Mouse (Mus musculus): ENCODE data around the gene Mgll. TPM values are rescaled to one million over a fixed set of nuclear protein-coding genes. Genes with fewer than 3 reads are reported as not detected.

Mgll gene
- polyA plus RNA-seq, 1 experiment from 2014 or later: 4.2 TPM

GRCm38 (mm10) chr6:88838613-88839012, 114.4 kb downstream of the Mgll start:
- no peak for TF ChIP-seq CTCF (IDR thresholded peaks at IDR 0.05)
- POLR2A ChIA-PET: no interaction called here
- ATAC-seq: no peak
- H3K27me3 ChIP-seq: no peaks in the 10 kb centered on the region
- DNase-seq (ENCODE audit: low read depth, low spot score): no peak
- CTCF ChIA-PET: no interaction called here
- in situ Hi-C loops (cut with MboI; ENCODE audit: low pct_unique_long_range_greater_than_20kb): no loop called here

- POLR2A ChIA-PET: no interaction called here
- no peak for ATAC-seq
Observed at GRCm38 (mm10) chr6:88839135-88839970, 115.1 kb downstream of the Mgll start.

GRCm38 (mm10) chr6:88840211-88840610, 116.0 kb downstream of the Mgll start:
- DNase-seq (ENCODE audit: low read depth, low spot score): no peak
- TF ChIP-seq CTCF (IDR thresholded peaks at IDR 0.05): no peak
- no peaks in the 10 kb centered on the region for H3K27me3 ChIP-seq
- in situ Hi-C loops (cut with MboI; ENCODE audit: low pct_unique_long_range_greater_than_20kb): no loop called here
- ChIA-PET CTCF (no interaction called here), POLR2A (no interaction called here)
- no peak for ATAC-seq

More at GRCm38 (mm10) chr6:88839135-88839970, 115.1 kb downstream of the Mgll start:
- no peaks in the 10 kb centered on the region for H3K27me3 ChIP-seq
- no peak for TF ChIP-seq CTCF (IDR thresholded peaks at IDR 0.05)
- no peak for DNase-seq (ENCODE audit: low read depth, low spot score)
- in situ Hi-C loops (cut with MboI; ENCODE audit: low pct_unique_long_range_greater_than_20kb): no loop called here
- CTCF ChIA-PET: no interaction called here

- in situ Hi-C loops (cut with MboI; ENCODE audit: low pct_unique_long_range_greater_than_20kb): no loop called here
- CTCF ChIA-PET: interaction anchor here (0.9 to 2.9 kb wide), 9 partner anchors 13 to 291 kb away, joined by 3 to 10 read pairs (median 3); no protein-coding TSS in a partner anchor
- no peak for TF ChIP-seq CTCF (IDR thresholded peaks at IDR 0.05)
- ATAC-seq (no peak), DNase-seq (ENCODE audit: low read depth, low spot score) (no peak)
- H3K27me3 ChIP-seq: no peaks in the 10 kb centered on the region
- POLR2A ChIA-PET: interaction anchor here (1.2 kb wide), 1 partner anchor 8 kb away, joined by 5 read pairs; no protein-coding TSS in a partner anchor
Observed at GRCm38 (mm10) chr6:88840791-88841513, 116.7 kb downstream of the Mgll start.

DNA sequence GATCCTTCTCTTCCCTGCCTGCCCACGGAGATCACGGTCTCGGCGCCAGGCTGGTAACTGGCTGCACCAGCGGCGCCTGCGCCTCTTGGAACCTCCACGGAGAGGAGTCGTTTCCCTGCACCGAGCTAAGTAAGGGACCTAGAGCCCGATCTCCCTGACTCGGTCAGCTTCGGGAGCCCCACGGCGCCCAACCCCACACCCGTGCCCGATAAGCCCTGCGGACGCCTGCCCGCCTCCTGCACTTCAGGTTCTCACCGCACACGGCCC, 117.2 kb downstream of the Mgll start:
- ChIA-PET CTCF (interaction anchor here (0.9 to 2.9 kb wide), 12 partner anchors 13 to 295 kb away, joined by 3 to 10 read pairs (median 3); no protein-coding TSS in a partner anchor), POLR2A (interaction anchor here (1.2 kb wide), 1 partner anchor 8 kb away, joined by 5 read pairs; no protein-coding TSS in a partner anchor)
- ATAC-seq (peak; percentile 2), DNase-seq (ENCODE audit: low read depth, low spot score) (no peak)
- in situ Hi-C loops (cut with MboI; ENCODE audit: low pct_unique_long_range_greater_than_20kb): no loop called here
- no peak for TF ChIP-seq CTCF (IDR thresholded peaks at IDR 0.05)
- no peaks in the 10 kb centered on the region for H3K27me3 ChIP-seq

DNA sequence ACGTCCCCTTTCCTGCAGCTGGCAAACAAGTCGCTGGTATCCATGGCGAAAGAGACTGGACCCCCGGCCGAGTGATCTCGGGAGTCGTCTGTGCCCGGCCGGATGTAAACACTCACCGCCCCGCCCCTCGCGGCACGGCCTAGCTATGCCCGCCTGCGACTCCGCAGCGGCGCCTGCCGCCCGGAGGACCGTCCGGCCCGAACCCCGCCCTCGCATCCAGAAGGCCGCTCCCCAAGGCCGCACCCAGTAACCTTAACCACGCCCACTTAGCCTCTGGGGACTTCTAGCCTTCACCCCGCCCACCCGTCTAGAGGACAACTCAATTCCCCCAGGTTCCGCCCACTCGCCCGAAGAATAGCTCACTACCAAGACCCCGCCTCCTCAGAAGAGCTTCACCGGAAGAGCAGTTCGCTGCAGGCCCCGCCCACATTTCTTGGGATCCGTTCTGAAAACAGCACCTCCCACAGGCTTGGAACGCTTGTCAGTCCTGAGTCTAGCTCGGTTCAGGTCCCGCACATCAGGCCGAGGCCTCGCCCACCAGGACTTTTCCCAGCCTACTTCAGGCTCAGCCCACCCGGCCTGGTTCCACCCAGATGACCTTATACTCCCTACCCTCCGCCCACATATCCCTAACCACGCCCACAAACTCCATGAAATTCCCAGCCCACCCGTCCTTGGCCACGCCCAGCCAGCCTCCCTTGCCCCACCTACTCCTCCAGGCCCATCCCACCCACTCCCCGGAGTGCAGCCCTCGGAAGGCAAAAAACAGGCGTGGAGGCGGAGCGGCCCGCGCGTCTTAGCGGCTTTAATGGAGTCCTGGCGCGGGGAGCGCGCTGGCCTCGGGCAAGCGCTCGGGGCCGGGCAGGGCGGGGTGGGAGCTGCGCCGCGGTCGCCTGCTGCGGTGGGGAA, 117.8 kb downstream of the Mgll start, which contains the start of gene Abtb1:
Abtb1 (minus strand) TSS at position 204 of the 909 bp plus-strand sequence.
- no peak for TF ChIP-seq CTCF (IDR thresholded peaks at IDR 0.05)
- ATAC-seq (peak; percentile 87), DNase-seq (ENCODE audit: low read depth, low spot score) (peak; percentile 99)
- ChIA-PET CTCF (interaction anchor here (0.6 to 2.9 kb wide), 15 partner anchors 13 to 296 kb away, joined by 3 to 10 read pairs (median 3); no protein-coding TSS in a partner anchor), POLR2A (interaction anchor here (1.2 kb wide), 1 partner anchor 9 kb away, joined by 5 read pairs; no protein-coding TSS in a partner anchor)
- H3K27me3 ChIP-seq: no peaks in the 10 kb centered on the region
- in situ Hi-C loops (cut with MboI; ENCODE audit: low pct_unique_long_range_greater_than_20kb): no loop called here

DNA sequence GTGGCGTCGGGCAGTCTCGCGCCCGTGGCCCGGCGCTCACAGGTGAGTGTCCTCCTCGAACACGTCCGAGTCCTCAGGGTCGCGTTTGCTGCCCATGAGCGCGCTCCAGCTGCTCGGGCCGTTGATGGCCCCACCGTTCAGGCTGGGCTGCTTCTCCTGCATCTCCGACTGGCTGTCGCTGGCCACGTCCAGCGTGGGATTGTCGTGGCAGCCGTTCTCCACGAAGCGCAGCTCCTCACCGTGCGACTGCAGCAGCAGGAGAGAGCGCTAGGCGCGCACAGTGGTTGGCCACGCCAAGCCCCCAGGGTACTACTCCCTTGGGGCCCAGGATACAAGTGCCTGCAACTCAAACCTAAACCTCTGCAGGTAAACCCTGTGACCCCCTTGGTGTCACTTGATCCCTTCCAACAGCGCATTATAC, 118.5 kb downstream of the Mgll start:
- DNase-seq (ENCODE audit: low read depth, low spot score) (no peak), ATAC-seq (no peak)
- CTCF ChIA-PET: interaction anchor here (1.3 to 2.9 kb wide), 4 partner anchors 15 to 286 kb away, joined by 3 to 10 read pairs (median 6); no protein-coding TSS in a partner anchor
- POLR2A ChIA-PET: interaction anchor here (1.0 kb wide), 1 partner anchor 293 kb away, joined by 3 read pairs; no protein-coding TSS in a partner anchor
- in situ Hi-C loops (cut with MboI; ENCODE audit: low pct_unique_long_range_greater_than_20kb): no loop called here
- no peak for TF ChIP-seq CTCF (IDR thresholded peaks at IDR 0.05)
- no peaks in the 10 kb centered on the region for H3K27me3 ChIP-seq

- no peak for TF ChIP-seq CTCF (IDR thresholded peaks at IDR 0.05)
- no peaks in the 10 kb centered on the region for H3K27me3 ChIP-seq
- ATAC-seq (no peak), DNase-seq (ENCODE audit: low read depth, low spot score) (no peak)
- POLR2A ChIA-PET: interaction anchor here (1.0 kb wide), 1 partner anchor 293 kb away, joined by 3 read pairs; no protein-coding TSS in a partner anchor
- in situ Hi-C loops (cut with MboI; ENCODE audit: low pct_unique_long_range_greater_than_20kb): no loop called here
- CTCF ChIA-PET: interaction anchor here (1.4 to 2.9 kb wide), 3 partner anchors 12 to 15 kb away, joined by 3 to 10 read pairs (median 4); no protein-coding TSS in a partner anchor
Observed at GRCm38 (mm10) chr6:88843241-88843640, 119.0 kb downstream of the Mgll start.

- DNase-seq (ENCODE audit: low read depth, low spot score): no peak
- in situ Hi-C loops (cut with MboI; ENCODE audit: low pct_unique_long_range_greater_than_20kb): no loop called here
- H3K27me3 ChIP-seq: no peaks in the 10 kb centered on the region
- ATAC-seq: no peak
- TF ChIP-seq CTCF (IDR thresholded peaks at IDR 0.05): no peak
- ChIA-PET POLR2A (interaction anchor here (0.6 to 0.7 kb wide), 2 partner anchors 41 to 342 kb away, joined by 3 read pairs; no protein-coding TSS in a partner anchor), CTCF (interaction anchor here (1.4 to 2.9 kb wide), 3 partner anchors 11 to 16 kb away, joined by 3 to 10 read pairs (median 4); no protein-coding TSS in a partner anchor)
Observed at GRCm38 (mm10) chr6:88843781-88844725, 119.8 kb downstream of the Mgll start.

Data from Patski (cell line).